Mouse (Mus musculus) telencephalon, adult 2 months (tissue): Measurements from ENCODE around the gene Pax8.

Source experiments
- DNase-seq: peaks from one replicate; pipeline ENCODE4 v3.0.0-alpha.2; 2011; ENCODE audit warnings: low read depth, low spot score

The Pax8 gene

GRCm38 (mm10) chr2:24413677-24414076 is 61.7 kb downstream of the Pax8 start:
- DNase-seq = no peak

- DNase-seq = no peak
These were observed 62.2 kb downstream of the Pax8 start for GRCm38 (mm10) chr2:24413172-24413571.

- no peak for DNase-seq
These were observed 66.2 kb downstream of the Pax8 start for GRCm38 (mm10) chr2:24409166-24409565.

- no peak for DNase-seq
These were observed 67.5 kb downstream of the Pax8 start for GRCm38 (mm10) chr2:24407701-24408485.

- DNase-seq = peak; percentile 26
These were observed 69.9 kb downstream of the Pax8 start for GRCm38 (mm10) chr2:24405345-24406012.

GRCm38 (mm10) chr2:24400711-24401110 is 74.7 kb downstream of the Pax8 start:
- DNase-seq = no peak

- no peak for DNase-seq
These were observed 78.3 kb downstream of the Pax8 start for GRCm38 (mm10) chr2:24397115-24397514.

GRCm38 (mm10) chr2:24393251-24393650 is 82.1 kb downstream of the Pax8 start:
- no peak for DNase-seq

GRCm38 (mm10) chr2:24387361-24388283 is 87.8 kb downstream of the Pax8 start:
- DNase-seq = peak; percentile 72

- DNase-seq = no peak
These were observed 88.5 kb downstream of the Pax8 start for GRCm38 (mm10) chr2:24386964-24387320.

GRCm38 (mm10) chr2:24386158-24386963 is 89.0 kb downstream of the Pax8 start:
- DNase-seq = no peak

- no peak for DNase-seq
These were observed 90.1 kb downstream of the Pax8 start for GRCm38 (mm10) chr2:24385111-24385961.

GRCm38 (mm10) chr2:24384393-24384792 is 91.0 kb downstream of the Pax8 start:
- no peak for DNase-seq

GRCm38 (mm10) chr2:24383636-24384035 is 91.8 kb downstream of the Pax8 start:
- DNase-seq = no peak

- DNase-seq = no peak
These were observed 92.8 kb downstream of the Pax8 start for GRCm38 (mm10) chr2:24382456-24383230.

GRCm38 (mm10) chr2:24378747-24379450 is 96.5 kb downstream of the Pax8 start:
- DNase-seq = no peak
